Mouse (Mus musculus) heart, embryonic 12.5 days (tissue): ENCODE measurements around the gene Dop1a. TPM values are rescaled to one million over a fixed set of nuclear protein-coding genes. Genes with fewer than 3 reads are reported as not detected.

Source experiments
- ATAC-seq: fragments of 200-750 bp; cut with Nextera tagmentation; 2 replicates; pipeline ENCODE4 v1.8.0; 2017; ENCODE audit warnings: moderate TSS enrichment, moderate library complexity; ENCODE audit not compliant: insufficient number of reproducible peaks, low FRiP score
- H3K27ac ChIP-seq: fragments of 300-500 bp; sonication (generic); 2 replicates; pipeline ENCODE4 v1.5.1; 2016; ENCODE audit warnings: mild to moderate bottlenecking, moderate library complexity; ENCODE audit not compliant: poor library complexity, severe bottlenecking
- H3K27me3 ChIP-seq: fragments of 300-500 bp; sonication (generic); replicated peaks from 2 replicates; pipeline ENCODE4 v1.6.1; 2016; ENCODE audit warnings: mild to moderate bottlenecking, moderate library complexity
- H3K36me3 ChIP-seq: fragments of 300-500 bp; sonication (generic); 2 replicates; pipeline ENCODE4 v1.6.1; 2016; ENCODE audit warnings: mild to moderate bottlenecking, moderate library complexity
- H3K4me1 ChIP-seq: fragments of 300-500 bp; sonication (generic); replicated peaks from 2 replicates; pipeline ENCODE4 v1.6.1; 2016; ENCODE audit warnings: mild to moderate bottlenecking
- H3K4me2 ChIP-seq: fragments of 300-500 bp; sonication (generic); 2 replicates; pipeline ENCODE4 v1.6.1; 2016; ENCODE audit warnings: mild to moderate bottlenecking, moderate library complexity
- H3K4me3 ChIP-seq: fragments of 300-500 bp; sonication (generic); 2 replicates; pipeline ENCODE4 v1.5.1; 2016; ENCODE audit warnings: mild to moderate bottlenecking
- H3K9ac ChIP-seq: fragments of 300-500 bp; sonication (generic); 2 replicates; pipeline ENCODE4 v1.6.1; 2016; ENCODE audit warnings: mild to moderate bottlenecking, moderate library complexity
- H3K9me3 ChIP-seq: fragments of 300-500 bp; sonication (generic); replicated peaks from 2 replicates; pipeline ENCODE4 v1.6.1; 2016; ENCODE audit warnings: mild to moderate bottlenecking, moderate library complexity
- WGBS: fragments of 180-500 bp; shearing (Covaris S2); methylation state at CpG from one replicate; pipeline ENCODE4 v1.1.7; 2016; 5-methylcytosine and 5-hydroxymethylcytosine counted together
- polyA plus RNA-seq: library from polyadenylated mRNA; unstranded; fragments of >200 nt; fragmentation: Nextera tagmentation; extraction: Ambion mirVana; gene quantifications from 2 replicates; pipeline ENCODE4 v1.2.1, GENCODE M21; 2016

Gene Dop1a
- 11.7 and 13.0 TPM in 2 replicates for polyA plus RNA-seq

GRCm38 (mm10) chr9:86466990-86467870 lies at the start of gene Dop1a:
Gene Dop1a (plus strand): TSS chr9:86467154.
- no peaks in the 10 kb centered on the region for H3K36me3 ChIP-seq
- WGBS: under 1% methylated on average over 93 of the region's 93 CpGs
- peak within 1 kb of the TSS; percentile 64 for H3K27ac ChIP-seq
- peaks cover 6% of the 10 kb centered on the region; the same call in 1 of the 2 replicates for H3K4me1 ChIP-seq
- peak; percentile 93 for ATAC-seq
- H3K9me3 ChIP-seq: no peaks in the 10 kb centered on the region
- H3K4me3 ChIP-seq: peak within 1 kb of the TSS; percentile 94
- H3K27me3 ChIP-seq: peaks cover 3% of the 10 kb centered on the region; the same call in 1 of the 2 replicates
- H3K9ac ChIP-seq: peak within 1 kb of the TSS; percentile 95
- H3K4me2 ChIP-seq: peak within 1 kb of the TSS; percentile 75

DNA sequence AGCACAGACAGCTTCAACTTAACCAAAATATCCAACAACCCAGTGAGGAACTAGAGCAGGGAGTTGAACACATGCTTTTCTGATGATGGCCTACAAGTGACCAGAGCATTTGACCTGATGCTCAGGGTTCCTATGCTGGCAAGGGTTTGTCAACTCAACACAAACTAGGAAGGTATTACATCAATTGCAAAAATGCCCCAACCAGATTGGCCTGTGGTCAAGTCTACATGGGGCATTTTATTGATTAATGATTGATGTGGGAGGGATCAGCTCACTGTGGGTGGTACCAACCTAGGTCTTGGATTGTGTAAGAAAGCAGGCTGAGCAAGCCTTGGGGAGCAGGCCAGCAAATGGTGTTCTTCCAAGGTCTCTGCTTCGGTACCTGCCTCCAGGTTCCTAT lies 49.0 kb upstream of the Dop1a start:
- WGBS: 75% methylated on average over 1 of the region's 1 CpGs
- no peaks in the 10 kb centered on the region for H3K36me3 ChIP-seq
- H3K27ac ChIP-seq: no peak overlapping the region
- H3K4me3 ChIP-seq: no peak overlapping the region
- H3K4me1 ChIP-seq: no peaks in the 10 kb centered on the region
- H3K27me3 ChIP-seq: no peaks in the 10 kb centered on the region
- peaks cover 2% of the 10 kb centered on the region; the same call in 1 of the 2 replicates for H3K9me3 ChIP-seq
- no peak overlapping the region for H3K4me2 ChIP-seq
- no peak overlapping the region for H3K9ac ChIP-seq
- ATAC-seq: no peak

- Histone ChIP-seq H3K27me3 (no peaks in the 10 kb centered on the region), H3K27ac (no peak overlapping the region), H3K36me3 (no peaks in the 10 kb centered on the region), H3K9ac (no peak overlapping the region), H3K4me3 (no peak overlapping the region), H3K4me1 (no peaks in the 10 kb centered on the region), H3K4me2 (no peak overlapping the region), H3K9me3 (no peaks in the 10 kb centered on the region)
- WGBS: 76% methylated on average over 6 of the region's 6 CpGs
- no peak for ATAC-seq
These were observed 47.6 kb upstream of the Dop1a start for GRCm38 (mm10) chr9:86419366-86419765.

DNA sequence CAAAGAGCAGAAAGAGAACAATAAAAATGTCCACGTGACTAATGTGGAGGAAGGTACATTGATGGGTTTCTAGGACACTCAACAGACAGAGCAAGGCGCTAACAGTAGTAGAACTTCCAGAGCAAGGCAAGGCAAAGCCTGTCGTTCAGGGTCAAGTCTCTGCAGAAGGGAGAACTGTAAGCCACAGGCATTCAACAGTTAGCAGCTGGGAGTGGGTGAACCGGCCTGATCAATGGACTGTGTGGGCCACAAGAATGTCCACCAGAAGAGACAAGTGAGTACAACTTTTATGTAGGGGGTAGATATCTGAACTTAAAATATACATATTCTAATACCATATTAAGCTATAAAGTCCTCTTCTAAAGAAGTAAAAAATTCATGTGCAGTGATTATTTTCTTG lies 43.6 kb upstream of the Dop1a start:
- WGBS: 76% methylated on average over 4 of the region's 4 CpGs
- no peak overlapping the region for H3K9ac ChIP-seq

GRCm38 (mm10) chr9:86435510-86435909 lies 31.4 kb upstream of the Dop1a start:
- no peaks in the 10 kb centered on the region for H3K9me3 ChIP-seq
- no peak overlapping the region for H3K4me2 ChIP-seq
- ATAC-seq: no peak
- H3K9ac ChIP-seq: no peak overlapping the region
- H3K27me3 ChIP-seq: no peaks in the 10 kb centered on the region
- 85% methylated on average over 3 of the region's 3 CpGs for WGBS
- no peak overlapping the region for H3K4me3 ChIP-seq
- no peak overlapping the region for H3K27ac ChIP-seq
- H3K36me3 ChIP-seq: no peaks in the 10 kb centered on the region
- peaks cover 2% of the 10 kb centered on the region; the same call in 1 of the 2 replicates for H3K4me1 ChIP-seq

More for the DNA sequence above, 43.6 kb upstream of the Dop1a start:
- no peaks in the 10 kb centered on the region for H3K4me1 ChIP-seq
- no peaks in the 10 kb centered on the region for H3K9me3 ChIP-seq
- H3K27me3 ChIP-seq: no peaks in the 10 kb centered on the region
- no peaks in the 10 kb centered on the region for H3K36me3 ChIP-seq
- ATAC-seq: no peak
- H3K4me2 ChIP-seq: no peak overlapping the region
- no peak overlapping the region for H3K27ac ChIP-seq
- H3K4me3 ChIP-seq: no peak overlapping the region

DNA sequence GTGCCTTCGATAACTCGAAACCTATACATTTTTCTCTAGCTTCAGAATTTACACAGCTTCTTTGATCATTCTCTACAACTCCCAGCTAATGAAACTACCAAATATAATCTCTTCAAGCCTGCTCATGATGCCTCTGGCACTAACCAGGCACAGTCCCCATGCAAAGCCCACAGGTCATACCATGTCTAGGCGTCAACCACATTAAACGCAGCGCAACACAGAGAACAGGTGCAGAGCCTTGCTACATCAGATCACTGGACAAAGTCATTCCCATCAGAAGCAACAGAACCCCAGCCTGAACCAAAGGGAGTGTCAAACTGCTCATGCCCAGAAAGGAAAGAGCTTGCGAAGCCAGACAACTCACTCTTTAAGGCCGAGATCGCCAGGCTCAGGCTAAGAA lies 30.3 kb upstream of the Dop1a start:
- WGBS: 89% methylated on average over 8 of the region's 8 CpGs
- H3K27me3 ChIP-seq: no peaks in the 10 kb centered on the region

GRCm38 (mm10) chr9:86438337-86439009 lies 28.5 kb upstream of the Dop1a start:
- H3K4me2 ChIP-seq: peak overlapping the region; percentile 38
- H3K36me3 ChIP-seq: no peaks in the 10 kb centered on the region
- H3K4me3 ChIP-seq: no peak overlapping the region
- 45% methylated on average over 11 of the region's 11 CpGs for WGBS
- no peaks in the 10 kb centered on the region for H3K9me3 ChIP-seq
- H3K27ac ChIP-seq: peak overlapping the region; percentile 63
- ATAC-seq: peak; percentile 55
- no peaks in the 10 kb centered on the region for H3K27me3 ChIP-seq
- peaks cover 2% of the 10 kb centered on the region; the same call in 1 of the 2 replicates for H3K4me1 ChIP-seq
- no peak overlapping the region for H3K9ac ChIP-seq

More for the DNA sequence above, 30.3 kb upstream of the Dop1a start:
- Histone ChIP-seq H3K9ac (no peak overlapping the region), H3K4me3 (no peak overlapping the region), H3K27ac (no peak overlapping the region), H3K4me2 (no peak overlapping the region), H3K36me3 (no peaks in the 10 kb centered on the region), H3K9me3 (no peaks in the 10 kb centered on the region), H3K4me1 (peaks cover 2% of the 10 kb centered on the region; the same call in 1 of the 2 replicates)
- no peak for ATAC-seq

GRCm38 (mm10) chr9:86442248-86442647 lies 24.7 kb upstream of the Dop1a start:
- Histone ChIP-seq H3K27me3 (no peaks in the 10 kb centered on the region), H3K4me1 (peaks cover 2% of the 10 kb centered on the region; the same call in 1 of the 2 replicates), H3K9me3 (0 out of 2 replicates have a peak, but pooled peaks cover 3% of the 10 kb centered on the region), H3K27ac (no peak overlapping the region), H3K9ac (no peak overlapping the region), H3K4me2 (no peak overlapping the region), H3K4me3 (no peak overlapping the region), H3K36me3 (0 out of 2 replicates have a peak, but pooled peaks cover 6% of the 10 kb centered on the region)
- 74% methylated on average over 4 of the region's 4 CpGs for WGBS
- no peak for ATAC-seq

GRCm38 (mm10) chr9:86446847-86447246 lies 20.1 kb upstream of the Dop1a start:
- Histone ChIP-seq H3K36me3 (0 out of 2 replicates have a peak, but pooled peaks cover 6% of the 10 kb centered on the region), H3K4me3 (no peak overlapping the region), H3K4me2 (no peak overlapping the region), H3K27ac (no peak overlapping the region), H3K9me3 (0 out of 2 replicates have a peak, but pooled peaks cover 3% of the 10 kb centered on the region), H3K4me1 (no peaks in the 10 kb centered on the region), H3K27me3 (no peaks in the 10 kb centered on the region), H3K9ac (no peak overlapping the region)
- 76% methylated on average over 7 of the region's 7 CpGs for WGBS
- no peak for ATAC-seq

GRCm38 (mm10) chr9:86447431-86447830 lies 19.5 kb upstream of the Dop1a start:
- H3K4me3 ChIP-seq: no peak overlapping the region
- H3K9ac ChIP-seq: no peak overlapping the region
- H3K27ac ChIP-seq: no peak overlapping the region
- H3K4me2 ChIP-seq: no peak overlapping the region
- ATAC-seq: no peak
- 0 out of 2 replicates have a peak, but pooled peaks cover 3% of the 10 kb centered on the region for H3K9me3 ChIP-seq
- no peaks in the 10 kb centered on the region for H3K27me3 ChIP-seq
- no peaks in the 10 kb centered on the region for H3K4me1 ChIP-seq
- 0 out of 2 replicates have a peak, but pooled peaks cover 6% of the 10 kb centered on the region for H3K36me3 ChIP-seq
- WGBS: 74% methylated on average over 8 of the region's 8 CpGs

DNA sequence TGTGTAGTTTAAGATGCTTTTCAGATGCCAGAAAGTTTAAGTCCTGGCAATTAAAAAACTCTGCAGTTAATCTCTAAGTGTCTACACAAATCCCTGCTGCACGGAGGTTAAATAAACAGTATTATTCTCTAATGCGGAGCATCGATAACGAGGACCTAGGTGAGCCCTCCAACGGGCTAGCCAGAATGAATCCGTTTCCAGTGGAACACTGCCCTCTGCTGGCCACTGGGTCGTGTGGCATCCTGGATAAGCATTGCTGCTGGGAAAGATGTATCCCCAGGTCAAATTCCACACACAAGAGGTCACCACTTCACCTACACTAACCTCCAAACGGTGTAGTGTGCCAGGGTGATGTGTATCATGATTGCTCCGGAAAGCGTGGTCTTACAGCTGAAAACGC lies 17.4 kb upstream of the Dop1a start:
- H3K4me3 ChIP-seq: no peak overlapping the region
- ATAC-seq: 0 out of 2 replicates have a peak, but pooled peaks have one; percentile 30

More for the DNA sequence above, 17.4 kb upstream of the Dop1a start:
- 0 out of 2 replicates have a peak, but pooled peaks cover 6% of the 10 kb centered on the region for H3K36me3 ChIP-seq
- no peaks in the 10 kb centered on the region for H3K4me1 ChIP-seq
- H3K27me3 ChIP-seq: no peaks in the 10 kb centered on the region
- H3K9ac ChIP-seq: no peak overlapping the region
- no peak overlapping the region for H3K4me2 ChIP-seq
- 0 out of 2 replicates have a peak, but pooled peaks cover 3% of the 10 kb centered on the region for H3K9me3 ChIP-seq
- WGBS: 4% methylated on average over 11 of the region's 11 CpGs
- no peak overlapping the region for H3K27ac ChIP-seq
